Mouse (Mus musculus) spleen, postnatal 10 days (tissue): Measurements from ENCODE around the gene Kbtbd12.

ENCODE experiments used
- DNase-seq, 2 experiments: peaks; one replicate each; pipeline ENCODE4 v3.0.0; 2021 to 2022; ENCODE audit warnings: low spot score in 2 of 2

The Kbtbd12 gene

DNA sequence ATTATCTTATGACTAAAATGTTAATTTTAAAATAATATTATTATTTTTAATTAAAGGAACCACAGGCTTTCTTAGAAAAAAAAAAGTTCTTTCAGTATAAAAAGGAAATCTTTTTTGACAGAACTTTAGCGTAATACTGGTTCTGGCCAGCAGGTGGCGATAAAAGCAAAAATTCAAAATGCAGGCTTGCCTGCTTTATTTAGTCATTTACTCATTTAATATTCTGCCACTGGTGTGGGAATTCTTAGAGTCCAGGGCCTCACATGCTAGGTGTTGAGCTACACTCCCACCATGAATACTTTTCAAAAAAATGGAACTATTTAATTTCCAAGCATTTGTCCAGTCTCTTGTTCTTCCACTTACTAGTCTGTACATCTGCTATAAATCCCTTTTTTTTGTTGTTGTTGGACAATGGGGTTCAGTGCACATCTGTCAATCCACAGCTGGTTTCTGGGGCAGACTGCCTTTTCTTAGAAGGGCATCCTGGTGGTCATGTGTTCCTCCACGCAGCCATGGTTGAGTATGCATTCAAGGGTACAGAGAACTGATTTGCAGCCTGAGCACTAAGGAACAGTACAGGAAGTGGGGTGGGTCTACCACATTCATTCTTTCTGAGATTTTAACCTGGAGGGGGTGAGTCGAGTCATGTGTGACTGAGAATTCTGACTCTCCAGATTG is 88.5 kb downstream of the Kbtbd12 start:
- peak; percentile 77 to 85 for DNase-seq

DNA sequence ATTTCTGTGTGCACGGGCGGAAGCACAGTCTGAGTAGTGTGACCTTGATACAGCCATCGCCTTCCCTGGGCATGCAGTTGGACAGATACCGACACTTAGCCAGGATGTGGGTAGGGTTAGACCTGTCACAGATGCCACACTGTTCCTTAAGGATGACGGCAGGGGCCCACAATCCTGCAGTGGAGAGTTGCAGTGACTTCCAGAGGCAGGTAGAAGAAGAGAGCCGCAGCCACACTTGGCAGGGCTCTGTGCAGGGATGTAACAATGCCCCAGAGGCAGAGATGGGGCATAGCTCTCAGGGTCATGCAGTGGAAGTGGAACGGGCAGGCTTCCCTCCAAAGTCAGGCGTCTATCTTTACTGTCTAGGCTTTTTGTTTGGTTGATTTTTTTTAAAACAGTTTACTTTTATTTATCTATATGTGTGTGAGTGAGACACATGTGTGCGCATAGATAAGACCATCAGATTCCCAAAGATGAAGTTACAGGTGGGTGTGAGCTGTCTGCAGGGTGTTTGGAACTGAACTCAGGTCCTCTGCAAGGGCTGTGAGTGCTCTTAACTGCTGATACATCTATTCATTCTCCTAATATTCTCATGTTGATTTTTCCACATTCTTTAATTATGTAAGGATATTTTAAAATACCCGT is 89.2 kb downstream of the Kbtbd12 start:
- no peak for DNase-seq

DNA sequence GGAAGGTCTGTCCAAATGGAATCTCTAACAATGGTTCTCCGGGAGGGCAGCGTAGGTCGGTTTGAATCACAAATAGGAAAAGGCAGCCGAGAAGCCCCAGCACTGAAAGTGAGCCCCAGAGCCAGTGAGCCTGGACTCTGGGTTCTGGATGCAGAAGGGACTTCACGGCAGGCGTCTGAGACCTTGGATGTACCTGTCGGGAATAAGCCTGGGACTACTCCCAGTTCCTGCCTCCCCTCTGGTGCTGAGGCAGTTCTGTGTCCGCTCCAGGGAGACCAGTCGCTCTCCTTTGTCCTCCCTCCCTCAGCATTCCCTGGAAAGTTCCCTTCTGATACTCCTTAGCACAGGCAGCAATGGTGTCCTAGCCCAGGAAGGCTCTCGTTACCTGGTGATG is 92.4 kb downstream of the Kbtbd12 start:
- no peak for DNase-seq

DNA sequence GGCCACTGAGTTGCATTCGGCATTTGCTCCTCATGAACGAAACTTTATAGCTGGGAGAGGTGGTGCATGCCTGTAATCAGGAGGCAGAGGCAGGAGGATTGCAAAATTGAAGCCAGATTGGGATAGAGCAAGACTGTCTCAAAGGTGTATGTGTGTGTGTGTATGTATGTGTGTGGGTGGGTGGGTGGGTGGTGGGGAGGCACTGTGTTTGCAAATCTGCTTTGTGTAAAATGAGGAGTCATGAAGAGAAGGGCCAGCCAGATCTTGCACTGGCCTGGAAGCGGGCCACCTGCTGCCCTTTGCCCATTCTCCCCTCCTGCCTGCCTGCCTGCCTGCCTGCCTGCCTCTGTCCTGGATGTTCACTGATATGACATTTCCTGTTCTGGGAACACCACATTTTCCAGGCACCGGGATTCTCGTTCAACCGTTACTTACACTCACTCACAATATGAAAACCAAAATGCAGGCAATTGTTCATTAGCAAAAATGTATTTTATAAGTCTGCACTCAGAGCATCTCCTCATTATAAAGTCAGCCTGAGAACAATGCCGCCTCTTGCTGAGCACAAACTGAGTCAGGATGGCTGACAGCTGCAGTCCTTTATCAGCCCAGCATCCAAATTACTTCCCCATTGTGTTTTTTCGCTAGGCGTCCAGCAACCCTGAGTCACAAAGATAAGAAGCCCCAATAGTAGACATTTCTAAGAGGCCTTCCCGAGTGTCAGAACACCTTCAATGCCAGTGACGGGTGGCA is 92.9 kb downstream of the Kbtbd12 start:
- no peak for DNase-seq

DNA sequence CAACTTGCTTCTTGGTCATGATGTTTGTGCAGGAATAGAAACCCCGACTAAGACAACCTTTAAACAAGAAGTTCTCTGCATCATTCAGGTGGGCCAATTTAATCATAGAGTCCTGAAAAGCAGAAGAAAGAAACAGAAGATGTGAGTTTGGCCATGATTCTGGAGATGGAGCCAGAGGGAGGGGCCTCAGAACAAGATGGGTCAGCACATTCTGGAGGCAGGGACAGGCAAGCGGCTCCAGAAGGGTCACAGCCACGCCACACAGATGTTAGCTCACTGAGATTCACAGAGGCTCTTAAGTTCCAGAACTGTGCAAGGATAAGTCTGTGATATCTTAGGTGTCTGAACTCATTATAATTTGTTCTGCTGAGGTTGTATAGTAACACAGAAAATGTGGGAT is 93.5 kb downstream of the Kbtbd12 start:
- DNase-seq: no peak

DNA sequence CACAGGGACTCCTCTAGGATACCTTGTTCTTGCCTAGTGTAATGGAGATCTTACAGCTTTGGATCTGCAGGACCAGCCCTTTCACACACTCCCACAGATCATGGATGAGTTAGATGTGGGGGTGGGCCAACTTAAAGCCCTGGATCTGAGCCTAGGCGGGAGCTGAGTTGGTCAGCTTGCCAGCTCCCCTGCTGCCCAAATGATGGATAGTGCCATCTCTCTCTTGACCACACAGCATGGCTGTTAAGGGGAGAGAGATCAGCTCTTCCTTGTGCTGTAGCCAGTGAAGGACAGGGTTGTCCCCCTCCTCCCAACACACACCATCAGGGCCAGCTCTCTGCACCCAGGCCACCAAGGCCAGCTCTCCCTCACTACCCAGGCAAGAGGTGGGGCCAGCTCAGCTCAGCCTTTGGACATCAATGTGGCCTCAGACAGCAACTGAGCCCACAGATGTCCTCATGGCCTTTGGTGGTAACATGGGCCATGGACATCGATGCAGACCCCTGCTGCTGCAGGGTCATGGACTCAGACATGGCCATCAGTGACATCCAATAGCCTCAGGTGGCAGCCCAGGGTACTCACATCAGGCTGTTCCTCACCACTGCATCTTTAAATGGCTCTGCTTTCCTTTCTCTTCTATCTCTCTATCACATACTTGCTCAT is 97.5 kb downstream of the Kbtbd12 start:
- no peak for DNase-seq

DNA sequence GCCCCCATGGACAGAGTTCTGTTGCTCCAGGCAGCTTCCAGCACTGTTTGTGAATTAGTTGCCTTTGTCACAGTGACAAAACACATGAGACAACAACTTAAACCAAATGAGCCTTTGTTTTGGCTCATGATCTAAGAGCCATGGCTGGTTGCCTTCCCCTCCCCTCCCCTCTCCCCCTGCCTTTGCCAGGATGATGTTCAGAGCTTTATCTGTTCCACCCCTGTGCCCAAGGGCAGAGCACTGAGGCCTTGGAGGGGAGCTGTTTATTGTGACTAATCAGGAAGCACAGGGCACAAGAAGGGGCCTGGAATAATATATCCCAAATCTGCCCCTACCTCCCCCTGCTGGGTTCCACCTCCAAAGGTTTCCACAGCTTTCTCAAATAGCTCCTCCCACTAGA is 107.4 kb downstream of the Kbtbd12 start:
- no peak for DNase-seq

DNA sequence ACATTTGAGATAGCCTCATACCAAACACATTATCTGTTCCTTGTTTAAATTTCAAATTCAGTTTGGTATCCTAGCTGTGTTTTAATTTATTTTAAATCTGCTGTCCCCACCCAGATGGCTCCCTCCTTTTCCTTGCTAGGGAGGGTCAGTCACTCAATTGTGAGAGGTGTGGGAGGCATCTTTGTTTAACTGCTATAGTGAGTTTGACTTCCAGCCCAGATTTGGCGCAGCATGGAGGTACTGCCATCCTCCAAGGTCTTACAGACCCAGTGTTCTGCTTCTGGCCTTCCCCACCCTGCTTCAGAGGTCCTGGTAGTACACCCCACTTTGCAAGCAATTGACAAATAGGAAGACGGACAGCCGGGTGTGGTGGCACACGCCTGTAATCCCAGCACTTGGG is 113.7 kb downstream of the Kbtbd12 start:
- DNase-seq: peak in 1 of 2 experiments; percentile 10

DNA sequence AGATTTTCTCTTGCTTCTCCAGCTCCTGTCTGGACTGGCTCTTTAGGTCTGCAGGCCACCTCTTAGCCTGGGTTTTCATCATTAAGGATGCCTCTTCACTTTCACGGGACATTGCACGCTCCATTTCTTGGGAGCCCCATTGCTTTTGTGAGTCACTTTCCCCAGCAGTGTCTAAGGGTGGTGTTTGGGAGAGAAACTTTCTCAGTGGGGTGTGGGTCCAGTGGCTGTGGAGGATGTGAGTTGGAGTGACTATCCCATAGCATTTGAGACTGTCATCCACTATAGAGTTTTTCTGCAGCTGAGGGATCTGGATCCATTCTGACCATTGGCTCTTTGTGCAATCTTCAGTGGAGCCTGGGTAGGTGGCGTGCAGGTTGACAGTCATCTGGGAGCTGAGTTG is 114.3 kb downstream of the Kbtbd12 start:
- DNase-seq: peak in 1 of 2 experiments; percentile 4

DNA sequence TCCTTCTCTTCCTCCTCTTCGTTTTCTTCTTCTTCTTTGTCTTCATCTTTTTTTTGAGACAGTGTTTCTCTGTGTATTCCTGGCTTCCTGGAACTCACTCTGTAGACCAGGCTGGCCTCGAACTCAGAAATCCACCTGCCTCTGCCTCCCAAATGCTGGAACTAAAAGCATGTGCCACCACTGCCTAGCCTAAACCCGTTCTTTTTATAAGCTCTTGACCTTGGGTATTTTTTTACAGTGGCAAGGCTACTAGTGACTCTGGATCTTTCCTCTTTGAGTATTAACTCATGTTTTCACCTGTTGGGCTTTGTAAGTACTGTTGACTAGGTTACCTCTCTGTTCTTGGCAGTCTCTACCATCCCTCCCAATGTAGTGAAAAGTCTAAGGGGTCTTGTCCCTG is 114.7 kb downstream of the Kbtbd12 start:
- no peak for DNase-seq

DNA sequence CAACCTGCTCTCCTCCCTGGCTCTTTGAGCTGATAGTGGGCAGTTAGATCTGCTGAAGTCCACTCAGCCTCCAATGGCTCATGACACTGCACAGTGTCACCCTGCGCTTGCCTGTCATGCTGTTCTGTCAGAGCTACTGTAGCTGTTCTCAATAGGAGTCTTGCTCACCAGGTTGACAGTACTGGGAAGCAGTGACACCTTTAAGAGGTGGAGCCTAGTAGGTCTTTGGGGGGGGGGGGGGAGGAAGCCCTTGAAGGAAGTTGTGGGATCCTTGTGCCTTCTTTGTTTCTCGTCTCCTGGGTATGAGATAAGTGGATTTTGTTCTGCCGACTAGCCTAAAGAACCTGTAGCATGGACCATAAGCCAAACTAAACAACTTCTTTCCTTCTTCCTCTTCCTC is 115.1 kb downstream of the Kbtbd12 start:
- peak in 1 of 2 experiments; percentile 10 for DNase-seq

DNA sequence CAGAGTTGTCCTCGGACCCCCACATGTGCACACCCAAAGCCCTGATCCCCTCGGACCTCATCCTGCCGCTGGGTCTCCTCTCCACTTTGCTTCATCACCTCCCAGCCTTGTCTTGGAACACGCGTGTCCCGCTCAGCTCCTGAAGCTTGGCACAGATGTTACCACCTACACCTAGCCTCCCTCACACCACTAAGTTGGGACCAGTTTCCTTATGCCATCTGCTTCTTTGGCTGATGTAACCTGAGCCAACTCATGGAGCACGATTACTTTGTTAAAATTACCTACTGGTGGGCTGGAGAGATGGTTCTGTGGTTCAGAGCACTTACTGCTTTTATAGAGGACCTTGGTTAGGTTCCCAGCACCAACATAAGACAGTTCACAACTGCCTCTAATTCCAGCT is 115.9 kb downstream of the Kbtbd12 start:
- peak in 1 of 2 experiments; percentile 11 for DNase-seq

DNA sequence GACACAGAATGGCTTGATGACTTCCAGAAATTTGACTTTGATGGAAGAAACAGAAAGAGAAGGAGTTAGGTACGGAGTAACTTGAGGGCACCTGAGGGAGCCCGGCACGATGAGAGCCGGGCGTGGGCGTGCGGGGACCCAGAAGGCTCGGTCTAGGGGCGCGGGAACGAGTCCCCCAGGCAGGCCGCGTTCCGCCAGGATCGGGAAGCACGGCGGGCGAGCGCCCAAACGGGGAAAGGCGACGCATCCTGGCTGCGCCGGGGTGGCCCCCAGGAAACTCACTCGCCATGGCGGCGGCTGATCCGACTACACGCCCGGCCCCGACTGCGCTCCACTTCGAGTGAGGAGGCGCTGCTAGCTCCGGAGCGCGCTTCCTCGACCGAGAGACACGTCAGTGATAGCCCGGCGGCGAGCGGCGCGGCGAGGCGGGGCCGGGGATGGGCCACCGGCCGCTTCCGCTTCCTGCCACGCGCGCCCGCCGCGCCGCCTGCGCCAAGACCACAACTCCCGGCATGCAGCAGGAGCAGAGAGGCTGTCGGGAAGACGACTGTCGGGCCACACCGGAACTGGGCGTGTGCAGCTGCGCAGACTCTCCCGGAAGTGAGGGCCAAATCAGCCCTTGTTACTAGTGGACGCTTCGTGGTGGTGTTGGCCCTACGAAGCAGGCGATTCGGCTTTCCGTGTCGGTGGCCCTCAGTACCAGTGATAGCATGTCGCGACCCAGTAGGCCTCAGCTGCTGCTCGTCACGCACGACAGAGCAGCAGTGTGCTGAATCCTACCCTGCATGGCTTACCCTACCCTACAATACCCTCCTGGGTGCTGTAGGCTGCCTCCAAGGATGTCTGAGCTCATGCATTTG is 119.1 kb downstream of the Kbtbd12 start, which contains the start of gene Sec61a1:
Gene Sec61a1 (minus strand): TSS at position 502 of the 860 bp plus-strand sequence.
- DNase-seq: peak; percentile 89 to 97

DNA sequence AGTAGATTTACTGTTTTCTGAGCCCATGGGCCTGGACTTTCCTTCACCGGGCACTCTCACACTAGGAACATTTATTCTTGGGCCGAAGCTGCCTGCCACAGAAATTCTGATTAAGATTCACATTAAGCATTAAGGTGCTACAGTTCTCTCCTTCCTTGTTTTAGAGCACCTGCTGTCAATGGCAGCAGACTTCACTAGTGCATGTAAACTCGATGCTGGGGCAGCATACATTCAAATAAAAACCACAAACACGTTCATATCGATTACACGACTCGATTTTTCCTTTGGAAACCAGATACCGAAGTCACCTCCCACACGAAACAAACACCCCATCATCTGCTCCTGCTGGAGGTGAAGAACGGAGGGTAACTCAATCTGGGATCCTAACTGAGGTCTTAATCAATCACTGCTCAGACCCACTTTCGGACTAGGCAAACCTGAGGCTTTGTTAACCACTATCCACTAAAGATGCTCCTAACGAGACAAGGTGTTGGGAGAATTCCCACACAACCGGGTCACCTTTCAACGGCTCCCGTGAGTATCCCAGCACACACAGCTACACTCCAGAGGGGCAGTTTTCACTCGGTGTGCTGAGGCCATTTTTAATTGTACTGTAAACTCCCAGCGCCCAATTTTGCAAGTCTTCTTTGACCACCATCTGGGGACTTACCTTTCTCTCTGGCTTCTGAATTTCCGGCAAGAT is 119.9 kb downstream of the Kbtbd12 start:
- DNase-seq: no peak

DNA sequence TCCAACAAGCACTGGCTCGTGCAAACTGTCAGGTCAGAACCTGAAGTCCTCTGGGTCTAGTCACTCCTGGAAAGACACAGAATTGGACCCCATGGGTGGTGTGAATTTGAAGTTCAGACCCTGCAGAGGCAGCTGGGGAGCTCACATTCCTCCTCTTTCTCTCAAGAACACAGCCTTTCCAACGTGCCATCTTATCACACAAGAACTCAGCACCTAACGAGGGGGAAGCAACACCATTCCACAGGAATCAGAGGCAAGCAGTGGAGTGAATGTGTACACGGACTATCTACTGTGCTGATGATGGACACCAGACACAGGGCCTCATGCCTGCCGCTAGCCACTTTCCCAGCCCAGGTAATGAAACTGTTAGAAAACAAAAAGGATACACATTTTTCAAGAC is 121.1 kb downstream of the Kbtbd12 start:
- no peak for DNase-seq

DNA sequence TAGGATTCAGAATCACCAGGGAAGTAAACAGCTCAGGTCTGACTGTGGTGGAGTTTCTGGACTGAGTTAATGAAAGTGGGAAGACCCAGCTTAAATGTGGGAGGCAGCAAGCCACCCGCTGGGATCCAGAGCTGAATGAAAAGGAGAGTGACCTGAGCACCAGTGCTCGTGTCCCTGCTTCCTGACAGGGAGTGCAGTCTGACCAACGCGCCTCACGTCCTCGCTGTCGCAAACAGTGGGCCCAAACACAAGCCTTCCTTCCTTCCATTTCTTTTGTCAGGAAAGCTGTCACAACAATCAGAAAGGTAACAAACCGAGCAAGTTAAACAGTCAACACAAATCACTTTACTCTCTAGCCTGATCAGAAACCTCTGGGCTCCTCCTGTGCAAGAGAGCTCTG is 121.8 kb downstream of the Kbtbd12 start:
- DNase-seq: no peak

DNA sequence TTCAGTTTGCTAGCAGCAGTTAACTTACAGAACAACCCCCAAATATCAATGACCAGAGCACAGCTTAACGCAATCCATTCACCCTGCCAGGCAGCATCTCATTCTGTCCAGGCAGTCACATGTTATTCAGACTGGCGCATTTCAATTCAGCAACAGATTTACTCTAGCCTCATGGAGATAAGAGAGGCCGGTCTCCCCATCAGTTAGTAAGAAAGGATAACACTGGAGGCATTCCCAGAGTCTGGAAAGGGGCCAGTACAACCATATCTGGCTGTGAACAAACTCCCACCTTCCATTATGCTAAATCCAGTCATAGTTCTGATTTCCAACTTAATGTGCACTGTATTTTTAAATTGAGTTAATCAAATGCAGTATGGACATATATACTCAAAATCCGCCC is 123.2 kb downstream of the Kbtbd12 start:
- DNase-seq: no peak

DNA sequence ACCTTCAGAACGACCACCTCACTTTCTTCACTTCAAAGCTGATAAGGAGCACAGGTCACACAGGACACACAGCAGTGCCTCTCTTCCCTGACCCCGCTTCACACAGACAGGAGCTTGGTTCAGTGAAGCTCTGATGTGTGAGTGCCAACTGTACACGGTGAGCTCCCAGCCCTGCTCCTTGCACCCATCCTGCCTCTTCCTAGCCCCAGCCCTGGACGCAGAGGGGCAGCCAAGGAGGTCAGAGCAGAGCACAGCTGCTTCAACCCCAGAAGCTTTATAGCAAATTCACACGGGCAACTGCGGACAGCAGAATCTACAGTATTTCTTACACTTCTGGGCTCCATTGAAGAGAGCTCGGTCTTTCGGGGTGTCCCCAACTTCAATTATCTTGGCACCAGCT is 123.8 kb downstream of the Kbtbd12 start:
- DNase-seq: no peak

DNA sequence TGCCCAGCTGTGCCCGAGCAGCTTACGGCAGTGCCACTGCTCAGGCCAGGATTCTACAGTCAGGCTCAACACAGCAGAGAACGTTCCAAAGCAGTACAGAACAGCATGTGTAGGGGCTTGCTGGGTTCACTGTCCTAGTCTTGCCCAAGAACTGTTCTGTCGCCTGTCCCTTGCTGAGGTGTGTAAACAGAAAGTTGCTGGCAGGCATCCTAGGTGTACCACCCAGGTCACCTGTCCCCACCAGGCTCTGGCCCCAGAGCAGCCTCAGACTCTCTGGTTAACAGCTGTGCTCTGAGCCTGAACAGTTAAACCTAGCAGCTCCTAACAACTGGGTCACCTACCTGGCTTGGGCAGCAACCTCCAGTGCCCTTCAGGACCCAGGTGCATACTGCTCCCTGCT is 134.7 kb downstream of the Kbtbd12 start:
- no peak for DNase-seq

DNA sequence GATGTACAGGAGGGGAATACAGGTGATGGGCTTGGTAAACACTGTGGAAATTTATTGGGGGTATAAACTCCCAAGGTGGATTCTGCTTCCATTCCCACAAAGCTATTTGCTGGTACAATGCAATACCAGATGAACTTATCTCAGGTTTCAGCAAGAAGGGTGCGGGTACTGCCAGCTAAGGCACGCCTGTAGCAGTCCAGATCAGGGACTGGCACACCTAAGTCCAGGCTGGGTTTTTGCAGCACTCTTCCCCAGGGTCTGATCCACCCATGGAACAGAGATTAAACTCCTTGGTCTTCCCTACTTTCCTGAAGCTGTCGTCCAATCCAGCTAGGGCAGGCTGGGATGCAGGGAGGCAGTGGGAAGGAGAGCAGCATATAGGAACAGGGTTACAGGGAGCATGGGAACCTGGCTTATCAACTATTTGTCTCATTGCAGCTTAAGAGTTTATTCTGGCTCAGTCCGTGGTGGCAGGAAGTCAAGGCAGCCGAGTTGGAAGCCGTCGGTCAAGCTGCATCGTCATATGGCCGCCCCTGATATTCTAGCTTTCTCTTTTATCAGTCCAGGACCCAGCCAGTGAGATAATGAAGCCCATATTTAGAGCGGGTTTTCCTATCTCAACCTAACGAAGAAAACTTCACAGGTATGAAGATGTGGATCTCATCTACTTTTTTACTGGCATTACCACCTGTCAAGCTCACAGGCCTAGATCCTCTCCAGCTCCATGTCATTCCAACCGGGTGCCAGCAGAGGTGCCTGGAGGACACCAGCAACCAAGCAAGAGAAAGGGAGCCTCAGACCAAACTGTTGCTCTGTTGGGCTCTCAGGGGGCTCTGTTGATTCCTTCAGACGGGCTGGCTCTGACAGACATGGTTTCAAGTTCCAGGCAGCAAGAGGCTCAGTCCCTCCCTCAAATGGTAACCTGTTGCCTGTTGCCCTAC is 135.4 kb downstream of the Kbtbd12 start:
- DNase-seq: peak; percentile 37 to 56
